Mouse (Mus musculus): Measurements from ENCODE around the gene Ccdc13. TPM values are rescaled to one million over a fixed set of nuclear protein-coding genes. Genes with fewer than 3 reads are reported as not detected.

The Ccdc13 gene
- total and polyA plus RNA-seq, 2 experiments from 2014 or later = 0.34 TPM; not detected in 1

GRCm38 (mm10) chr9:121815183-121815582 lies 24.1 kb downstream of the Ccdc13 start:
- DNase-seq (ENCODE audit: low spot score) (no peak), ATAC-seq (ENCODE audit: insufficient read depth, low read depth) (no peak)
- TF ChIP-seq EP300 (IDR thresholded peaks at IDR 0.05; ENCODE audit: low read depth) (no peak), CTCF (IDR thresholded peaks at IDR 0.05; ENCODE audit: low read depth) (no peak)
- H3K27ac ChIP-seq (ENCODE audit: low read depth) = no peak overlapping the region
- H3K9ac ChIP-seq (replicated peaks; ENCODE audit: low read depth, low read length) = no peak overlapping the region
- no peaks in the 10 kb centered on the region for H3K9me3 ChIP-seq (replicated peaks; ENCODE audit: control insufficient read depth, low read length)
- no peak overlapping the region for H3K4me3 ChIP-seq (ENCODE audit: low read depth, low read length)
- H3K4me1 ChIP-seq (ENCODE audit: control insufficient read depth, insufficient read depth) = peaks cover 7% of the 10 kb centered on the region
- no peak overlapping the region for H3K4me2 ChIP-seq (ENCODE audit: low read depth, low read length)
- WGBS = 27% methylated on average over 6 of the region's 6 CpGs
- H3K36me3 ChIP-seq (replicated peaks; ENCODE audit: control insufficient read depth, insufficient read depth, low read length) = no peaks in the 10 kb centered on the region
- no peaks in the 10 kb centered on the region for H3K27me3 ChIP-seq (ENCODE audit: control insufficient read depth, insufficient read depth, low read length)

GRCm38 (mm10) chr9:121810081-121810821 lies 29.0 kb downstream of the Ccdc13 start:
- Histone ChIP-seq H3K27me3 (ENCODE audit: control insufficient read depth, insufficient read depth, low read length) (no peaks in the 10 kb centered on the region), H3K4me2 (ENCODE audit: low read depth, low read length) (no peak overlapping the region), H3K4me3 (ENCODE audit: low read depth, low read length) (no peak overlapping the region), H3K36me3 (replicated peaks; ENCODE audit: control insufficient read depth, insufficient read depth, low read length) (no peaks in the 10 kb centered on the region), H3K9me3 (replicated peaks; ENCODE audit: control insufficient read depth, low read length) (no peaks in the 10 kb centered on the region), H3K9ac (replicated peaks; ENCODE audit: low read depth, low read length) (no peak overlapping the region), H3K27ac (ENCODE audit: low read depth) (no peak overlapping the region), H3K4me1 (ENCODE audit: control insufficient read depth, insufficient read depth) (peaks cover 16% of the 10 kb centered on the region)
- TF ChIP-seq CTCF (IDR thresholded peaks at IDR 0.05; ENCODE audit: low read depth) (no peak), EP300 (IDR thresholded peaks at IDR 0.05; ENCODE audit: low read depth) (no peak)
- 33% methylated on average over 15 of the region's 15 CpGs for WGBS
- no peak for ATAC-seq (ENCODE audit: insufficient read depth, low read depth)
- DNase-seq (ENCODE audit: low spot score) = peak; percentile 30

GRCm38 (mm10) chr9:121808511-121808910 lies 30.8 kb downstream of the Ccdc13 start:
- 81% methylated on average over 3 of the region's 3 CpGs for WGBS
- Histone ChIP-seq H3K4me2 (ENCODE audit: low read depth, low read length) (no peak overlapping the region), H3K9me3 (replicated peaks; ENCODE audit: control insufficient read depth, low read length) (no peaks in the 10 kb centered on the region), H3K9ac (replicated peaks; ENCODE audit: low read depth, low read length) (no peak overlapping the region), H3K4me1 (ENCODE audit: control insufficient read depth, insufficient read depth) (peaks cover 16% of the 10 kb centered on the region), H3K4me3 (ENCODE audit: low read depth, low read length) (no peak overlapping the region), H3K27me3 (ENCODE audit: control insufficient read depth, insufficient read depth, low read length) (no peaks in the 10 kb centered on the region), H3K36me3 (replicated peaks; ENCODE audit: control insufficient read depth, insufficient read depth, low read length) (no peaks in the 10 kb centered on the region), H3K27ac (ENCODE audit: low read depth) (no peak overlapping the region)
- TF ChIP-seq EP300 (IDR thresholded peaks at IDR 0.05; ENCODE audit: low read depth) (no peak), CTCF (IDR thresholded peaks at IDR 0.05; ENCODE audit: low read depth) (no peak)
- no peak for ATAC-seq (ENCODE audit: insufficient read depth, low read depth)
- DNase-seq (ENCODE audit: low spot score) = no peak

GRCm38 (mm10) chr9:121807947-121808346 lies 31.3 kb downstream of the Ccdc13 start:
- no peak for TF ChIP-seq CTCF (IDR thresholded peaks at IDR 0.05; ENCODE audit: low read depth)
- TF ChIP-seq EP300 (IDR thresholded peaks at IDR 0.05; ENCODE audit: low read depth) = no peak
- H3K36me3 ChIP-seq (replicated peaks; ENCODE audit: control insufficient read depth, insufficient read depth, low read length) = no peaks in the 10 kb centered on the region
- no peak for DNase-seq (ENCODE audit: low spot score)

GRCm38 (mm10) chr9:121807546-121807945 lies 31.7 kb downstream of the Ccdc13 start:
- Histone ChIP-seq H3K4me1 (ENCODE audit: control insufficient read depth, insufficient read depth) (peaks cover 16% of the 10 kb centered on the region), H3K4me2 (ENCODE audit: low read depth, low read length) (no peak overlapping the region), H3K36me3 (replicated peaks; ENCODE audit: control insufficient read depth, insufficient read depth, low read length) (no peaks in the 10 kb centered on the region), H3K4me3 (ENCODE audit: low read depth, low read length) (no peak overlapping the region), H3K27ac (ENCODE audit: low read depth) (no peak overlapping the region), H3K9ac (replicated peaks; ENCODE audit: low read depth, low read length) (no peak overlapping the region), H3K27me3 (ENCODE audit: control insufficient read depth, insufficient read depth, low read length) (no peaks in the 10 kb centered on the region), H3K9me3 (replicated peaks; ENCODE audit: control insufficient read depth, low read length) (no peaks in the 10 kb centered on the region)
- no peak for TF ChIP-seq CTCF (IDR thresholded peaks at IDR 0.05; ENCODE audit: low read depth)
- no peak for TF ChIP-seq EP300 (IDR thresholded peaks at IDR 0.05; ENCODE audit: low read depth)
- DNase-seq (ENCODE audit: low spot score) (no peak), ATAC-seq (ENCODE audit: insufficient read depth, low read depth) (no peak)
- WGBS = 63% methylated on average over 1 of the region's 1 CpGs

More at GRCm38 (mm10) chr9:121807947-121808346, 31.3 kb downstream of the Ccdc13 start:
- 49% methylated on average over 7 of the region's 7 CpGs for whole genome bisulfite sequencing
- no peaks in the 10 kb centered on the region for H3K27me3 ChIP-seq (ENCODE audit: control insufficient read depth, insufficient read depth, low read length)
- H3K9ac ChIP-seq (replicated peaks; ENCODE audit: low read depth, low read length) = no peak overlapping the region
- peaks cover 16% of the 10 kb centered on the region for H3K4me1 ChIP-seq (ENCODE audit: control insufficient read depth, insufficient read depth)
- H3K9me3 ChIP-seq (replicated peaks; ENCODE audit: control insufficient read depth, low read length) = no peaks in the 10 kb centered on the region
- no peak overlapping the region for H3K27ac ChIP-seq (ENCODE audit: low read depth)
- no peak overlapping the region for H3K4me3 ChIP-seq (ENCODE audit: low read depth, low read length)
- ATAC-seq (ENCODE audit: insufficient read depth, low read depth) = peak; percentile 39; the same call in 1 of the 2 replicates
- no peak overlapping the region for H3K4me2 ChIP-seq (ENCODE audit: low read depth, low read length)
